Mouse (Mus musculus) spleen, adult 12 weeks (tissue): ENCODE results near the gene Gm10642.

Experiments used
- DNase-seq: peaks from one replicate; pipeline ENCODE4 v3.0.0; 2022; ENCODE audit warnings: low spot score

Gm10642 gene

GRCm38 (mm10) chr9:70673656-70674055 lies 17.6 kb downstream of the Gm10642 start:
- DNase-seq = no peak

- no peak for DNase-seq
Measured at GRCm38 (mm10) chr9:70675117-70675516, 19.1 kb downstream of the Gm10642 start.

- no peak for DNase-seq
Measured at GRCm38 (mm10) chr9:70675961-70676360, 19.9 kb downstream of the Gm10642 start.

- peak; percentile 97 for DNase-seq
Measured at GRCm38 (mm10) chr9:70678682-70679131, 22.7 kb downstream of the Gm10642 start, which contains the start of gene Adam10. Gene Adam10, plus strand, starts transcription at chr9:70678997.

- peak; percentile 56 for DNase-seq
Measured at GRCm38 (mm10) chr9:70679132-70680091, 23.4 kb downstream of the Gm10642 start.

GRCm38 (mm10) chr9:70682202-70682601 lies 26.2 kb downstream of the Gm10642 start:
- DNase-seq = no peak

GRCm38 (mm10) chr9:70688301-70688968 lies 32.4 kb downstream of the Gm10642 start:
- no peak for DNase-seq

GRCm38 (mm10) chr9:70689926-70690325 lies 33.9 kb downstream of the Gm10642 start:
- no peak for DNase-seq

GRCm38 (mm10) chr9:70690579-70690978 lies 34.5 kb downstream of the Gm10642 start:
- DNase-seq = no peak

- DNase-seq = no peak
Measured at GRCm38 (mm10) chr9:70691772-70692693, 36.0 kb downstream of the Gm10642 start.

GRCm38 (mm10) chr9:70695723-70696122 lies 39.7 kb downstream of the Gm10642 start:
- DNase-seq = no peak

GRCm38 (mm10) chr9:70698090-70698489 lies 42.0 kb downstream of the Gm10642 start:
- no peak for DNase-seq

- peak; percentile 12 for DNase-seq
Measured at GRCm38 (mm10) chr9:70703597-70704203, 47.6 kb downstream of the Gm10642 start.

- DNase-seq = no peak
Measured at GRCm38 (mm10) chr9:70706444-70706843, 50.4 kb downstream of the Gm10642 start.
